ENCODE assay signal across 29 mouse cellular contexts in the genomic region with DNA sequence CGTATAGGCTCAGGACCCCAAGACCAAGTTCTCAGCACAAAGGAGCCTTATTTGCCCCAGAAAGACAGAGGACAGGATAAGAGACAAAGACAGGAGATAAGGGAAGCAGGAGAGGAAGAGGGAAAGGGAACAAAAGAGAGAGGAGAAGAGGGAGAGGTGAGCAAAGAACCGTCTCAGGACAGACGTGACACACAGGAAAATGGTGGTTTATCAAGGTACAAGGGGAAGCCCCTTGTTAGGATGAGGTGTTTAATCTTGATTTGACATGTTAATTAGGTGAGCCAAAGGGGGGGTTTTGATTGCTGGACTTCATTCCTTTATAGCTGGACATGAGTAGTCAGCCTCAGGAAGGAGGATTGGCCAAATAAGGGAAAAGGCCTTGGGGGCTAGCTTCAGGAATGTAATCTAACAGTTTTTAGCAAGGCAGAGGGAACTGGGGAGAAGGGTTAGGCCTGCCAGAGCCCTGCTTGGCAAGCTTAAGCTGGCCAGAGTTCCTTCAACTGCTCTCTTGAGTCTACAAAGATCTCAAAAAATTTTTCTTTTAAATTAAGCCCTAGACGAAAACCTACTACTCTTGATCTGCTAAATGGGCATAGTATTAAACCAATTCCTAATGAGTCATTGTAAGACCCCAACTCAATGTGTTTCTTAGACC. TPM values are rescaled to one million over a fixed set of nuclear protein-coding genes. Genes with fewer than 3 reads are reported as not detected.
DNase-seq lines count a peak whose midpoint lies in the region; ATAC-seq lines count a peak whose summit lies in the region.
"Had no signal": no experiment of that assay in that cellular context is flagged by ENCODE, and none has a peak within 500 bp of the region (broad histone marks: within the 10 kb centered on the region; RNA-seq: fewer than 3 reads in every experiment).

No protein-coding gene starts in this region.

- H3K4me2 ChIP-seq in intestine, embryonic 16.5 days (ENCODE audit: low read depth, low read length) = no peak overlapping the region
- H3K4me2 ChIP-seq in hindbrain, embryonic 11.5 days (replicated peaks; ENCODE audit: low read depth, low read length) = no peak overlapping the region
- H3K4me2 ChIP-seq: forebrain, embryonic 12.5 days; heart, embryonic 15.5 days; hindbrain, embryonic 13.5 days; kidney, embryonic 15.5 days; limb, embryonic 12.5 days; liver, embryonic 15.5 days; lung, embryonic 14.5 days; midbrain, embryonic 11.5 days had no signal

- peak; percentile 90 for ATAC-seq in activated CD4-positive, CD25-positive, alpha-beta regulatory T cell, adult 4 months
- ATAC-seq in intestine, embryonic 16.5 days = no peak
- no peak for ATAC-seq in hindbrain, embryonic 11.5 days (ENCODE audit: low FRiP score)
- ATAC-seq: forebrain, postnatal 0 days; Patski had no signal

- H3K36me3 ChIP-seq in intestine, embryonic 16.5 days (ENCODE audit: control insufficient read depth, insufficient read depth, low read length) = peaks cover 11% of the 10 kb centered on the region; the same call in 1 of the 2 replicates
- H3K36me3 ChIP-seq in hindbrain, embryonic 11.5 days (ENCODE audit: control insufficient read depth, insufficient read depth, low read length) = peaks cover 2% of the 10 kb centered on the region; the same call in 1 of the 2 replicates

- no peaks in the 10 kb centered on the region for H3K27me3 ChIP-seq in intestine, embryonic 16.5 days (replicated peaks; ENCODE audit: control insufficient read depth, insufficient read depth, low read length)
- no peaks in the 10 kb centered on the region for H3K27me3 ChIP-seq in hindbrain, embryonic 11.5 days (ENCODE audit: control insufficient read depth, insufficient read depth, low read length)
- H3K27me3 ChIP-seq: forebrain, embryonic 12.5 days; heart, embryonic 15.5 days; hindbrain, embryonic 13.5 days; kidney, embryonic 15.5 days; limb, embryonic 12.5 days; liver, embryonic 15.5 days; Patski had no signal

- 77% methylated on average over 4 of the region's 4 CpGs for WGBS in intestine, embryonic 16.5 days
- WGBS in hindbrain, embryonic 11.5 days = 84% methylated on average over 4 of the region's 4 CpGs

- no peaks in the 10 kb centered on the region for H3K9me3 ChIP-seq in intestine, embryonic 16.5 days (ENCODE audit: control insufficient read depth, low read length)
- no peaks in the 10 kb centered on the region for H3K9me3 ChIP-seq in hindbrain, embryonic 11.5 days (ENCODE audit: control insufficient read depth, low read length)
- H3K9me3 ChIP-seq: forebrain, embryonic 12.5 days; G1E; heart, embryonic 10.5 days; heart, embryonic 15.5 days; hindbrain, embryonic 13.5 days; kidney, embryonic 15.5 days; limb, embryonic 12.5 days; liver, embryonic 15.5 days had no signal

- H3K4me3 ChIP-seq in intestine, embryonic 16.5 days (ENCODE audit: low read length) = no peak overlapping the region
- H3K4me3 ChIP-seq in hindbrain, embryonic 11.5 days (ENCODE audit: low read depth, low read length) = no peak overlapping the region
- H3K4me3 ChIP-seq: erythroblast, embryonic 14.5 days; forebrain, embryonic 12.5 days; heart, embryonic 10.5 days; heart, embryonic 15.5 days; hindbrain, embryonic 13.5 days; kidney, embryonic 15.5 days; limb, embryonic 12.5 days; liver, embryonic 15.5 days; myocyte had no signal

- H3K9ac ChIP-seq in intestine, embryonic 16.5 days (ENCODE audit: low read depth, low read length) = no peak overlapping the region
- H3K9ac ChIP-seq in hindbrain, embryonic 11.5 days (ENCODE audit: low read depth, low read length) = no peak overlapping the region
- H3K9ac ChIP-seq: forebrain, embryonic 12.5 days; forebrain, postnatal 0 days; heart, embryonic 15.5 days; hindbrain, embryonic 13.5 days; kidney, embryonic 15.5 days; limb, embryonic 12.5 days; liver, embryonic 15.5 days; lung, embryonic 14.5 days had no signal

- peaks cover 10% of the 10 kb centered on the region for H3K4me1 ChIP-seq in intestine, embryonic 16.5 days (ENCODE audit: control insufficient read depth, insufficient read depth, low read length)
- H3K4me1 ChIP-seq in hindbrain, embryonic 11.5 days (replicated peaks; ENCODE audit: control insufficient read depth, insufficient read depth, low read length) = no peaks in the 10 kb centered on the region

- DNase-seq in heart, adult 11 months = peak; percentile 66
- no peak for DNase-seq in heart, adult 8-10 months (ENCODE audit: low spot score)
- DNase-seq in CD4-positive, CD25-positive, alpha-beta regulatory T cell, adult 2 months (ENCODE audit: low read depth, low spot score) = peak; percentile 57
- peak; percentile 36 for DNase-seq in naive thymus-derived CD4-positive, alpha-beta T cell, adult 2 months (ENCODE audit: low read depth)
- DNase-seq in hindbrain, embryonic 11.5 days (ENCODE audit: low spot score) = no peak
- DNase-seq: adrenal gland, adult 8-10 months; cerebellum, adult 2 months; cerebellum, postnatal 14 days; forebrain, postnatal 0 days; gastrocnemius, postnatal 10 days; kidney, adult 18-20 months; kidney, postnatal 25 days; lung, embryonic 14.5 days; lung, postnatal 36 days; thymus, postnatal 4 days had no signal

- no peak overlapping the region for H3K27ac ChIP-seq in intestine, embryonic 16.5 days (ENCODE audit: low read length)
- H3K27ac ChIP-seq in hindbrain, embryonic 11.5 days (ENCODE audit: low read depth, low read length) = no peak overlapping the region
- H3K27ac ChIP-seq: forebrain, embryonic 12.5 days; heart, embryonic 10.5 days; heart, embryonic 15.5 days; hindbrain, embryonic 13.5 days; kidney, embryonic 15.5 days; limb, embryonic 12.5 days; liver, embryonic 15.5 days had no signal

RNA-seq across cellular contexts. Expression of a gene that starts 5.9 kb away (rescaled TPM):
- 10 to 100 TPM; 57.6 to 75.2 (median 68.7) TPM for total RNA-seq in heart, adult 8-10 months (2022)
- 10 to 100 TPM; 73.9 to 78.8 TPM for polyA plus RNA-seq in activated CD4-positive, CD25-positive, alpha-beta regulatory T cell, adult 4 months (2017; shearing (Covaris generic))
- 77.0 and 85.9 TPM in 2 replicates for polyA plus RNA-seq in intestine, embryonic 16.5 days (2015; fragmentation: Nextera tagmentation; extraction: Ambion mirVana)
- polyA plus RNA-seq in hindbrain, embryonic 11.5 days (2014; fragmentation: Nextera tagmentation; extraction: Ambion mirVana) = 75.3 and 83.6 TPM in 2 replicates

RNA-seq across cellular contexts. Expression of a gene that starts 11.4 kb away (rescaled TPM):
- 10 to 100 TPM; 18.8 to 35.6 (median 25.9) TPM for total RNA-seq in heart, adult 8-10 months (2022)
- polyA plus RNA-seq in activated CD4-positive, CD25-positive, alpha-beta regulatory T cell, adult 4 months (2017; shearing (Covaris generic)) = 100 to 1,000 TPM in 1 of 2 experiments, 10 to 100 TPM in 1; 86.9 to 124 TPM
- polyA plus RNA-seq in intestine, embryonic 16.5 days (2015; fragmentation: Nextera tagmentation; extraction: Ambion mirVana) = 60.5 and 66.7 TPM in 2 replicates
- polyA plus RNA-seq in hindbrain, embryonic 11.5 days (2014; fragmentation: Nextera tagmentation; extraction: Ambion mirVana) = 106 and 107 TPM in 2 replicates

RNA-seq across cellular contexts. Expression of a gene that starts 40.3 kb away (rescaled TPM):
- total RNA-seq in heart, adult 8-10 months (2022) = 100 to 1,000 TPM in 2 of 4 experiments, 10 to 100 TPM in 2; 93.4 to 113 (median 106) TPM
- polyA plus RNA-seq in activated CD4-positive, CD25-positive, alpha-beta regulatory T cell, adult 4 months (2017; shearing (Covaris generic)) = 10 to 100 TPM; 24.9 to 32.7 TPM
- 88.2 and 96.6 TPM in 2 replicates for polyA plus RNA-seq in intestine, embryonic 16.5 days (2015; fragmentation: Nextera tagmentation; extraction: Ambion mirVana)
- 60.0 and 60.8 TPM in 2 replicates for polyA plus RNA-seq in hindbrain, embryonic 11.5 days (2014; fragmentation: Nextera tagmentation; extraction: Ambion mirVana)

RNA-seq across cellular contexts. Expression of a gene that starts 42.1 kb away (rescaled TPM):
- 1 to 10 TPM; 4.3 to 6.2 (median 5.3) TPM for total RNA-seq in heart, adult 8-10 months (2022)
- polyA plus RNA-seq in activated CD4-positive, CD25-positive, alpha-beta regulatory T cell, adult 4 months (2017; shearing (Covaris generic)) = 10 to 100 TPM; 34.5 to 35.6 TPM
- 17.6 and 20.3 TPM in 2 replicates for polyA plus RNA-seq in intestine, embryonic 16.5 days (2015; fragmentation: Nextera tagmentation; extraction: Ambion mirVana)
- 26.3 and 26.4 TPM in 2 replicates for polyA plus RNA-seq in hindbrain, embryonic 11.5 days (2014; fragmentation: Nextera tagmentation; extraction: Ambion mirVana)

RNA-seq across cellular contexts. Expression of a gene that starts 43.5 kb away (rescaled TPM):
- total RNA-seq in heart, adult 8-10 months (2022) = 10 to 100 TPM; 42.2 to 47.9 (median 45.9) TPM
- 10 to 100 TPM; 25.6 to 30.2 TPM for polyA plus RNA-seq in activated CD4-positive, CD25-positive, alpha-beta regulatory T cell, adult 4 months (2017; shearing (Covaris generic))
- polyA plus RNA-seq in intestine, embryonic 16.5 days (2015; fragmentation: Nextera tagmentation; extraction: Ambion mirVana) = 90.5 and 110 TPM in 2 replicates
- 91.5 and 106 TPM in 2 replicates for polyA plus RNA-seq in hindbrain, embryonic 11.5 days (2014; fragmentation: Nextera tagmentation; extraction: Ambion mirVana)

Comparison
In these comparisons a context has a peak if more than half of its experiments do, and no peak if none do; other contexts are left out.
1. DNase-seq: peak in heart, adult 11 months (single experiment), CD4-positive, CD25-positive, alpha-beta regulatory T cell, adult 2 months (single experiment) and naive thymus-derived CD4-positive, alpha-beta T cell, adult 2 months (single experiment); none in heart, adult 8-10 months (single experiment) and hindbrain, embryonic 11.5 days (single experiment).